Mouse (Mus musculus): ENCODE data around the gene Olfr764-ps1.

DNA sequence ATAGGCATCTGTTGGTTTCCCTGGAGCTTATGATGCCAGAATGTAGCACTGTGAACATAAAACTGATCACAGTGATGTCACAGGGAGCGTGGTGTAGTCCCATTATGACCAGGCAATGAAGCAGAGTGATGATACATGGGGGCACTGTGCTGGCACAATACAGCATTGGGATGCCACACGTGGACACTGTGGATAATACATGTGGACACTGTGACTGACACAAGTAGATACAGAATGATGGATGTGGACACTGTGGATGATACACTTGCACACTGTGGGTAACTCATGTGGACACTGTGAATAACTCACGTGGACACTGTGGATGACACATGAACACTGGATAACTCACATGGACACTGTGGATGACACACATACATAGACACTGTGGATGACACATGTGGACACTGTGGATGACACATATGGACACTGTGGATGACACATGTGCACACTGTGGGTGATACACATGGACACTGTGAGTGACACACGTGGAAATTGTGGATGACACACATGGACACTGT is 43.1 kb downstream of the Olfr764-ps1 start:
- TF ChIP-seq POLR2AphosphoS2 (IDR thresholded peaks at IDR 0.05; ENCODE audit: insufficient read length, low read depth) (no peak), E2F4 (IDR thresholded peaks at IDR 0.05; ENCODE audit: insufficient read depth) (no peak), POLR2A (IDR thresholded peaks at IDR 0.05; ENCODE audit: insufficient read length, low read depth) (no peak), USF1 (IDR thresholded peaks at IDR 0.05; ENCODE audit: low read depth) (no peak)
